Mouse (Mus musculus): ENCODE results near the gene Rnf19b. TPM values are rescaled to one million over a fixed set of nuclear protein-coding genes. Genes with fewer than 3 reads are reported as not detected.

Rnf19b gene
- polyA plus RNA-seq, 1 experiment from 2014 or later: 4.9 TPM

GRCm38 (mm10) chr4:129059922-129060321, 1.9 kb downstream of the Rnf19b start:
- WGBS: 41% methylated on average over 4 of the region's 4 CpGs
- ATAC-seq (replicated peaks; ENCODE audit: extremely low read depth, insufficient read depth, low FRiP score): no peak
- H3K4me1 ChIP-seq (ENCODE audit: control insufficient read depth, insufficient read depth, low read length): peaks cover 17% of the 10 kb centered on the region

GRCm38 (mm10) chr4:129061486-129061885, 3.4 kb downstream of the Rnf19b start:
- H3K36me3 ChIP-seq (ENCODE audit: control insufficient read depth, insufficient read depth): no peaks in the 10 kb centered on the region
- no peaks in the 10 kb centered on the region for H3K9me3 ChIP-seq (replicated peaks; ENCODE audit: control insufficient read depth, low read length)
- no peak overlapping the region for H3K4me2 ChIP-seq (ENCODE audit: low read depth, low read length)
- H3K27me3 ChIP-seq (ENCODE audit: control insufficient read depth, insufficient read depth, low read length): no peaks in the 10 kb centered on the region
- peaks cover 17% of the 10 kb centered on the region for H3K4me1 ChIP-seq (ENCODE audit: control insufficient read depth, insufficient read depth, low read length)
- no peak overlapping the region for H3K9ac ChIP-seq (ENCODE audit: low read length)
- WGBS: 95% methylated on average over 1 of the region's 1 CpGs
- ATAC-seq (replicated peaks; ENCODE audit: extremely low read depth, insufficient read depth, low FRiP score): no peak
- H3K4me3 ChIP-seq (ENCODE audit: low read length): no peak overlapping the region
- no peak overlapping the region for H3K27ac ChIP-seq (ENCODE audit: low read length)

More at GRCm38 (mm10) chr4:129059922-129060321, 1.9 kb downstream of the Rnf19b start:
- Histone ChIP-seq H3K36me3 (ENCODE audit: control insufficient read depth, insufficient read depth) (no peaks in the 10 kb centered on the region), H3K9me3 (replicated peaks; ENCODE audit: control insufficient read depth, low read length) (no peaks in the 10 kb centered on the region), H3K4me3 (ENCODE audit: low read length) (peak overlapping the region; percentile 78), H3K4me2 (ENCODE audit: low read depth, low read length) (peak overlapping the region; percentile 97), H3K27ac (ENCODE audit: low read length) (no peak overlapping the region), H3K27me3 (ENCODE audit: control insufficient read depth, insufficient read depth, low read length) (no peaks in the 10 kb centered on the region), H3K9ac (ENCODE audit: low read length) (peak overlapping the region; percentile 95)

- Histone ChIP-seq H3K4me1 (ENCODE audit: control insufficient read depth, insufficient read depth, low read length) (peaks cover 14% of the 10 kb centered on the region), H3K36me3 (ENCODE audit: control insufficient read depth, insufficient read depth) (no peaks in the 10 kb centered on the region), H3K4me2 (ENCODE audit: low read depth, low read length) (no peak overlapping the region), H3K9ac (ENCODE audit: low read length) (no peak overlapping the region), H3K27me3 (ENCODE audit: control insufficient read depth, insufficient read depth, low read length) (no peaks in the 10 kb centered on the region), H3K4me3 (ENCODE audit: low read length) (no peak overlapping the region), H3K27ac (ENCODE audit: low read length) (no peak overlapping the region), H3K9me3 (replicated peaks; ENCODE audit: control insufficient read depth, low read length) (no peaks in the 10 kb centered on the region)
- WGBS: 70% methylated on average over 3 of the region's 3 CpGs
- ATAC-seq (replicated peaks; ENCODE audit: extremely low read depth, insufficient read depth, low FRiP score): no peak
These were observed 4.4 kb downstream of the Rnf19b start for GRCm38 (mm10) chr4:129062281-129063075.

GRCm38 (mm10) chr4:129065688-129066236, 7.7 kb downstream of the Rnf19b start:
- Histone ChIP-seq H3K36me3 (ENCODE audit: control insufficient read depth, insufficient read depth) (no peaks in the 10 kb centered on the region), H3K9me3 (replicated peaks; ENCODE audit: control insufficient read depth, low read length) (no peaks in the 10 kb centered on the region), H3K27ac (ENCODE audit: low read length) (no peak overlapping the region), H3K9ac (ENCODE audit: low read length) (no peak overlapping the region), H3K4me2 (ENCODE audit: low read depth, low read length) (no peak overlapping the region), H3K4me1 (ENCODE audit: control insufficient read depth, insufficient read depth, low read length) (peaks cover 5% of the 10 kb centered on the region; the same call in 1 of the 2 replicates), H3K4me3 (ENCODE audit: low read length) (no peak overlapping the region), H3K27me3 (ENCODE audit: control insufficient read depth, insufficient read depth, low read length) (no peaks in the 10 kb centered on the region)
- no peak for ATAC-seq (replicated peaks; ENCODE audit: extremely low read depth, insufficient read depth, low FRiP score)

GRCm38 (mm10) chr4:129067638-129068415, 9.8 kb downstream of the Rnf19b start:
- no peak overlapping the region for H3K4me3 ChIP-seq (ENCODE audit: low read length)
- H3K9me3 ChIP-seq (replicated peaks; ENCODE audit: control insufficient read depth, low read length): no peaks in the 10 kb centered on the region
- H3K4me1 ChIP-seq (ENCODE audit: control insufficient read depth, insufficient read depth, low read length): peaks cover 8% of the 10 kb centered on the region
- H3K36me3 ChIP-seq (ENCODE audit: control insufficient read depth, insufficient read depth): no peaks in the 10 kb centered on the region
- H3K4me2 ChIP-seq (ENCODE audit: low read depth, low read length): no peak overlapping the region
- H3K27me3 ChIP-seq (ENCODE audit: control insufficient read depth, insufficient read depth, low read length): no peaks in the 10 kb centered on the region
- no peak for ATAC-seq (replicated peaks; ENCODE audit: extremely low read depth, insufficient read depth, low FRiP score)
- H3K9ac ChIP-seq (ENCODE audit: low read length): no peak overlapping the region
- 81% methylated on average over 5 of the region's 5 CpGs for WGBS
- H3K27ac ChIP-seq (ENCODE audit: low read length): no peak overlapping the region

- H3K36me3 ChIP-seq (ENCODE audit: control insufficient read depth, insufficient read depth): peaks cover 3% of the 10 kb centered on the region; the same call in 1 of the 2 replicates
- H3K9me3 ChIP-seq (replicated peaks; ENCODE audit: control insufficient read depth, low read length): no peaks in the 10 kb centered on the region
- 92% methylated on average over 4 of the region's 4 CpGs for WGBS
- peaks cover 8% of the 10 kb centered on the region for H3K4me1 ChIP-seq (ENCODE audit: control insufficient read depth, insufficient read depth, low read length)
- H3K27me3 ChIP-seq (ENCODE audit: control insufficient read depth, insufficient read depth, low read length): no peaks in the 10 kb centered on the region
- H3K9ac ChIP-seq (ENCODE audit: low read length): no peak overlapping the region
- no peak for ATAC-seq (replicated peaks; ENCODE audit: extremely low read depth, insufficient read depth, low FRiP score)
- H3K4me3 ChIP-seq (ENCODE audit: low read length): no peak overlapping the region
- H3K27ac ChIP-seq (ENCODE audit: low read length): no peak overlapping the region
- no peak overlapping the region for H3K4me2 ChIP-seq (ENCODE audit: low read depth, low read length)
These were observed 10.8 kb downstream of the Rnf19b start for GRCm38 (mm10) chr4:129068848-129069247.

- no peak for ATAC-seq (replicated peaks; ENCODE audit: extremely low read depth, insufficient read depth, low FRiP score)
- 87% methylated on average over 9 of the region's 9 CpGs for WGBS
- no peak overlapping the region for H3K27ac ChIP-seq (ENCODE audit: low read length)
- H3K9me3 ChIP-seq (replicated peaks; ENCODE audit: control insufficient read depth, low read length): no peaks in the 10 kb centered on the region
- no peak overlapping the region for H3K9ac ChIP-seq (ENCODE audit: low read length)
- H3K36me3 ChIP-seq (ENCODE audit: control insufficient read depth, insufficient read depth): peaks cover 43% of the 10 kb centered on the region
- H3K4me1 ChIP-seq (ENCODE audit: control insufficient read depth, insufficient read depth, low read length): no peaks in the 10 kb centered on the region; the same call in 1 of the 2 replicates
- H3K4me3 ChIP-seq (ENCODE audit: low read length): no peak overlapping the region
- H3K27me3 ChIP-seq (ENCODE audit: control insufficient read depth, insufficient read depth, low read length): no peaks in the 10 kb centered on the region
- no peak overlapping the region for H3K4me2 ChIP-seq (ENCODE audit: low read depth, low read length)
These were observed 21.1 kb downstream of the Rnf19b start for GRCm38 (mm10) chr4:129079126-129079525.

- Histone ChIP-seq H3K4me2 (ENCODE audit: low read depth, low read length) (no peak overlapping the region), H3K9ac (ENCODE audit: low read length) (no peak overlapping the region), H3K27me3 (ENCODE audit: control insufficient read depth, insufficient read depth, low read length) (no peaks in the 10 kb centered on the region), H3K4me1 (ENCODE audit: control insufficient read depth, insufficient read depth, low read length) (no peaks in the 10 kb centered on the region; the same call in 1 of the 2 replicates), H3K36me3 (ENCODE audit: control insufficient read depth, insufficient read depth) (peaks cover 41% of the 10 kb centered on the region), H3K9me3 (replicated peaks; ENCODE audit: control insufficient read depth, low read length) (no peaks in the 10 kb centered on the region), H3K4me3 (ENCODE audit: low read length) (no peak overlapping the region), H3K27ac (ENCODE audit: low read length) (no peak overlapping the region)
- WGBS: 83% methylated on average over 7 of the region's 7 CpGs
- ATAC-seq (replicated peaks; ENCODE audit: extremely low read depth, insufficient read depth, low FRiP score): no peak
These were observed 23.0 kb downstream of the Rnf19b start for GRCm38 (mm10) chr4:129081041-129081440.

GRCm38 (mm10) chr4:129081512-129081911, 23.4 kb downstream of the Rnf19b start:
- WGBS: 83% methylated on average over 6 of the region's 6 CpGs
- no peaks in the 10 kb centered on the region; the same call in 1 of the 2 replicates for H3K4me1 ChIP-seq (ENCODE audit: control insufficient read depth, insufficient read depth, low read length)
- no peaks in the 10 kb centered on the region for H3K9me3 ChIP-seq (replicated peaks; ENCODE audit: control insufficient read depth, low read length)
- no peak for ATAC-seq (replicated peaks; ENCODE audit: extremely low read depth, insufficient read depth, low FRiP score)
- peaks cover 41% of the 10 kb centered on the region for H3K36me3 ChIP-seq (ENCODE audit: control insufficient read depth, insufficient read depth)
- H3K4me2 ChIP-seq (ENCODE audit: low read depth, low read length): no peak overlapping the region
- H3K4me3 ChIP-seq (ENCODE audit: low read length): no peak overlapping the region
- H3K9ac ChIP-seq (ENCODE audit: low read length): no peak overlapping the region
- H3K27ac ChIP-seq (ENCODE audit: low read length): no peak overlapping the region
- H3K27me3 ChIP-seq (ENCODE audit: control insufficient read depth, insufficient read depth, low read length): no peaks in the 10 kb centered on the region

Data from heart, embryonic 16.5 days (tissue).